Mouse (Mus musculus): Measurements from ENCODE around the gene Aadacl3.

Gene Aadacl3

GRCm38 (mm10) chr4:144463656-144464055 lies at the start of gene Aadacl3:
Gene Aadacl3, minus strand, starts transcription at chr4:144463756.
- DNase-seq (ENCODE audit: low spot score) = no peak

- DNase-seq (ENCODE audit: low spot score) = no peak
Measured at GRCm38 (mm10) chr4:144506518-144506917, 43.0 kb upstream of the Aadacl3 start.

GRCm38 (mm10) chr4:144493331-144493730 lies 29.8 kb upstream of the Aadacl3 start:
- no peak for DNase-seq (ENCODE audit: low spot score)

GRCm38 (mm10) chr4:144468091-144468490 lies 4.5 kb upstream of the Aadacl3 start:
- DNase-seq (ENCODE audit: low spot score) = no peak

GRCm38 (mm10) chr4:144465206-144465605 lies 1.6 kb upstream of the Aadacl3 start:
- no peak for DNase-seq (ENCODE audit: low spot score)

- DNase-seq (ENCODE audit: low spot score) = no peak
Measured at GRCm38 (mm10) chr4:144453217-144453616, 10.3 kb downstream of the Aadacl3 start, which contains the start of gene Gm9944. Gene Gm9944, minus strand, starts transcription at chr4:144453317.

- no peak for DNase-seq (ENCODE audit: low spot score)
Measured at GRCm38 (mm10) chr4:144448546-144448945, 15.0 kb downstream of the Aadacl3 start.

- DNase-seq (ENCODE audit: low spot score) = no peak
Measured at GRCm38 (mm10) chr4:144441582-144441981, 22.0 kb downstream of the Aadacl3 start.

- no peak for DNase-seq (ENCODE audit: low spot score)
Measured at GRCm38 (mm10) chr4:144441095-144441494, 22.5 kb downstream of the Aadacl3 start.

GRCm38 (mm10) chr4:144438672-144439071 lies 24.9 kb downstream of the Aadacl3 start, which contains the start of gene 1700012P22Rik:
Gene 1700012P22Rik, minus strand, starts transcription at chr4:144438772.
- no peak for DNase-seq (ENCODE audit: low spot score)

- no peak for DNase-seq (ENCODE audit: low spot score)
Measured at GRCm38 (mm10) chr4:144433216-144433615, 30.3 kb downstream of the Aadacl3 start.

GRCm38 (mm10) chr4:144430723-144431122 lies 32.8 kb downstream of the Aadacl3 start:
- DNase-seq (ENCODE audit: low spot score) = no peak

- peak; percentile 3 for DNase-seq (ENCODE audit: low spot score)
Measured at GRCm38 (mm10) chr4:144428868-144429267, 34.7 kb downstream of the Aadacl3 start.

GRCm38 (mm10) chr4:144424590-144424989 lies 39.0 kb downstream of the Aadacl3 start:
- DNase-seq (ENCODE audit: low spot score) = no peak

- DNase-seq (ENCODE audit: low spot score) = no peak
Measured at GRCm38 (mm10) chr4:144420644-144421043, 42.9 kb downstream of the Aadacl3 start.

GRCm38 (mm10) chr4:144408290-144408689 lies 55.3 kb downstream of the Aadacl3 start, which contains the start of gene Pramef12:
Gene Pramef12, minus strand, starts transcription at chr4:144408464.
- DNase-seq (ENCODE audit: low spot score) = no peak

GRCm38 (mm10) chr4:144406261-144406660 lies 57.3 kb downstream of the Aadacl3 start:
- DNase-seq (ENCODE audit: low spot score) = no peak

- DNase-seq (ENCODE audit: low spot score) = no peak
Measured at GRCm38 (mm10) chr4:144404456-144405086, 59.0 kb downstream of the Aadacl3 start.

All from layer of hippocampus, adult 11-12 months (tissue).